Mouse (Mus musculus) urinary bladder, postnatal 14 days (tissue): ENCODE data around the gene Fbxl3.

Source experiments
- DNase-seq: peaks from one replicate; pipeline ENCODE4 v3.0.0; 2021; ENCODE audit warnings: low spot score

Fbxl3 gene

DNA sequence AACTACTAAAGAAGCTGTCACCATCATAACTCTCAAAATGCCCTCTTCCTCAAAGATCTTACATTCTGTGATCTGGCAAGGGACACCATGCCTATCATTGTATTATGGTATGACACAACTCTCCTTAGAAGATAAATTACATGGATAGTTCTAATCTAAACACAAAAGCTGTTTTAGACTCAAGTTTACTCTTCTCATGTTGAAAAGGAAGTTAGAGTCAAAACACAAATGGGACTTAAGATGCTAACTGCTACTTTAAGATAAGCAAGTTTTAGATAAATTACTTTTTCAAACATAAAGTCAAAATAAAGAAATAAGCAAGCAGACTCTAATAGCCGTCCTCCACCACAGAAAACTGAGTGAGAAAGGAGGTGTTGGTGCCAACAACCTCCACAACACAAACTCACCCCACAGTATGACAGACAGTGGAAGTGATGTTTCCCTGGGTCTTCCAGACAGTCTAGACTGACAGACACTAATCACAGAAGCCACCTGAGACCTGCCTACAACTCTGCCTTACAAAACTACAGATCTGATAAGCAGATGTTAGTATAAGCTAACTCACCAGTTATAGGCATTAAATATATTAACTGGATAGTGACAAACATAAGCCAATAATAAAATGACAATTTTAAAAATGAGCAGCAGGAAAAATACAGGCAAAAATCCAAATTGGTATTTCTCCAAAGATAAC, 13.4 kb downstream of the Fbxl3 start:
- DNase-seq = no peak

- no peak for DNase-seq
These were observed 20.0 kb downstream of the Fbxl3 start for GRCm38 (mm10) chr14:103079209-103079977.

DNA sequence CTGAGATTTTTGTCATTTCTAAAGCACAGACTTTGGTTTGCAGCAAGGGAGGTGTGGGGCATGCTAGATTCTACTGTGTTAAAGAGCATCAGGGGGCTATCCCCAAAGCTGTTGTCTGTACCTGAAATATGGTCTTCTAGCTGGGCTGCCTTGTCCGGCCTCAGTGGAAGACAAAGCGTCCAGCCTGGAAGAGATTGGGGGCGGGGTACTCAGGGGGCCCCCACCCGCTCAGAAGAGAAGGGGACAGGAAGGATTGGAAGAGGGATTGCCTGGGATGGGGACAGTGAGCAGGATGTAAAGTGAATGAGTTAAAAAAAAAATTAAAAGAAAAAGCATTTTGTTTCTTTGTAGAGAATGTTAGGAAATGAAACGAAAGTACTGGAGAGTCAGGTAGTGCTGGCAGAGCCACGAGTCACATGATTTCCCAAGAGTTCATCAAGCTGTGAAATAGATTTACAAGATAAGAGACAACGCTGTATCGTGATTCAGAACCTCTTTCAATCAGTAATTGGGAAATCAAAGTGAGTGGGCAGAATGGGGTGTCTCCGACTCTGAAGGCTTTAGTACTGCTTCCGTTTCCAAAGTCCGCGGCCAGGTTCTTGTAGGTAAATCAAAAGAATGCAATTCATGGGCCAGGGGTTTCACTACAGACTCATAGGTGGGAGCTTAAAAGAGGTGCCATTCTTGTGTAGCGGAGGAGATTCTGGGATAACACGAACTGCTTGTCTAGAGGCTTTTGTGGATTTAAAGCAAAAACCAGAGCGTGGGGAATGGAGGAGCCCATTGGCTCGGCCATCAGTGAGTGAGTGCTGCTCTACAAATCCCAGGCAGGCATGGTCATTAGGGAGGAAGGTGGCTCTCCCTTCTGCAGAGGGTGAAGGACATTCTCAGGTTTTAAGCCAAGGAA, 21.1 kb downstream of the Fbxl3 start:
- DNase-seq = no peak

DNA sequence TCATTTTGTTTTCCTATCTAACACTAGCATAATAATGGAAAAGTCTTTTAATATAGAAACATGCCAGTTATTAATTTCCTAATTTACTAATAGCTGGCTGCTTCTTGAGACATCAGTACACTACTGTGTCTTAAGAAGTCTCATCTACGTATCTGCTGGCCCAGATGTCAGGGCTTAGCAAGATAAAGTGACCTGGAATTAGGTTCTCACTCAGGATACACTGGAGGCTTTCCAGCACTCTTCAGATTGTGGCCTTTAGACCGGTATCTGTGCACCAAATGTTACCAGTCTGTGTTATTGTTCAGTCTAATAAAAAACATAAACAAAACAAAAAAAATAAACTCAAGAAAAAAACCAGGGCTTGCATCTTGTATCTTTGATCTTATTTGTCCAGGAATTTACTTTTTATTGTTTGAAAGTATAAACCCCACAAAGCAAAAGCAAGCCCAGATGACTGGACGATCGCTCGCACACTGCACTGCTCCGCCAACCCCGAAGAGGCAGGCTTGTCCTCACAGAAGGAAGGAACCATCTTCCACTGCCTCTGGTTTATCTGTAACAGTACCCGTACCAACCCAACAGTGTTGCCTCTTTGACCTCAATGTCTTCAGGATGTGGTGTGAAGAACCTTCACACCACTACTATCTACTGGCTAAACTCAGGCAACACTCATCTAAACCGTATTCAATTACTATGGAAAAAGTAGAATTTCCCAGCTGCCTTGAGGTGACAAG, 21.9 kb downstream of the Fbxl3 start:
- no peak for DNase-seq

DNA sequence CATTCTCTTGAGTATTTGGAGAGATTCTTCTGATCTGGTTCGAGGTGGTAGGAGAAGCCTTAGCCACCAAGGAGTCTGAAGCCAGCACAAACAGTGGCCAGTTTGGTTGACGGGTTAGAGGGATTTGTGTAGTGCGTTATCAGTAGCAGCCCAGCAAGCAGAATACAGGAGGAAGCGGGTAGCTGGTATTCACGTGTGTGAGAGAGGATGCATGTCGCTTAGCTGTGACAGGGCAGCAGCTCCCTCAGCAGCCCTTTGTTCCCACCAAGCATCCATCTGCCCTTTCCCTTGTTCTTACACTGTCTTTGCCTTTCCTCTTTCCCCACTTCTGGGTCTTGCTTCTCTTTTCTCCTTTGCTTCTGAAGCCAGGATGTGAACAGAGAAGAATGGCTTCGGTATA, 24.2 kb downstream of the Fbxl3 start:
- no peak for DNase-seq

DNA sequence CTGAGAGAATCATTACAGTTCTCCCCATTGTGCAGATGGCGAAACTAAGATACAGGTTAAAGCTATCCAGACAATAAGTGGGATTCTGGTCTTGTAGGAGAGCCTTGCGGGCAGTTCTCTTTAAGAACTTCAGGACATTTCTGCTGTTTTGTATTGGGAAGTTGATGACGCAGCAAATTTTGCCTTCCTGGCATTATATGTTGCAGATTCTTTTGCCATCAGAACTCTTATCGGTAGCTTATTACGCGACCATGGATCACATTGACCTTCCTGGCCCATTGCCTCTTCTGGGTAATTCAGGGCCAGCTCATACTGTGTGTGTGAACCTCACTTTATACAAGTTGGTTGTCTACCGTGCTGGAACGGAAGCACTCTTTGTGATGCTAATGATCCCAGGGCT, 25.5 kb downstream of the Fbxl3 start:
- DNase-seq = no peak

DNA sequence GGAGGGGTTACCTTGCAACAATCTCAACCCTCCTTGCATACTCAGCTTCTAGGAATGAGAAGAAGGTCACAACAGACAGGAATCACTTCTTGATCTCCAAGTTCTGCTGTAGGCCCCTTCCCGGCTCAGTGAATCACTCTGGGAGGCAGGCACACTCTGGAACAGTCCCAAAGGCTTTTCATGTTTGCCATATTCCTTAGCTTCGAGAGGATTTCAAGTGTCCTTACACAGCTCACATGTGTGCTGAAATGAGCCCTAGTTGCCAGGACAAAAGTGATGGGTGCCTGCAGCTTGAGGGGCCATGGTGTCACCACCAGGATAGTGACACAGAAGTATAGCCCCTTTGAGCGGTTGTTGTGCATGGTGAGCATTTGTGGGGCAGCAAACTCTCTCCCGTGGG, 26.6 kb downstream of the Fbxl3 start:
- DNase-seq = no peak

DNA sequence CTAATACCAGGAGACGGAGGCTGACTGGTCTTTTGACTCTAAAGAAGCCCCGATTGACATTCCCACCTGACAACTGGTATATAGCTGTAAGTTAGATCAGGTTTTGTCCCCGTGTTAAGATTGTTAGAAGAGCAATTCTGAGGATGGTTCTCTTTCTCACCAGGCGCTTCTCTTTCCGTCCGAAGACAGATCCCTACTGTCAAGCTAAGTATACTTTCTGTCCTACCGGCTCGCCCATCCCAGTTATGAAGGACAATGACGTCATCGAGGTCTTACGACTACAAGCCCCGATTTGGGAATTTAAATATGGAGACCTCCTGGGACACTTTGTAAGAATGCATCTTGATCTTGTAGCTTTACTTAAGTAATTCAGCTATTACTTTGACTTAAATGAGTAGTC, 27.9 kb downstream of the Fbxl3 start:
- DNase-seq = no peak

GRCm38 (mm10) chr14:103070790-103071189, 28.6 kb downstream of the Fbxl3 start:
- no peak for DNase-seq

GRCm38 (mm10) chr14:103069864-103070611, 29.3 kb downstream of the Fbxl3 start, which contains the start of gene Cln5:
Cln5 (plus strand) TSS chr14:103070216.
- DNase-seq = peak; percentile 95

DNA sequence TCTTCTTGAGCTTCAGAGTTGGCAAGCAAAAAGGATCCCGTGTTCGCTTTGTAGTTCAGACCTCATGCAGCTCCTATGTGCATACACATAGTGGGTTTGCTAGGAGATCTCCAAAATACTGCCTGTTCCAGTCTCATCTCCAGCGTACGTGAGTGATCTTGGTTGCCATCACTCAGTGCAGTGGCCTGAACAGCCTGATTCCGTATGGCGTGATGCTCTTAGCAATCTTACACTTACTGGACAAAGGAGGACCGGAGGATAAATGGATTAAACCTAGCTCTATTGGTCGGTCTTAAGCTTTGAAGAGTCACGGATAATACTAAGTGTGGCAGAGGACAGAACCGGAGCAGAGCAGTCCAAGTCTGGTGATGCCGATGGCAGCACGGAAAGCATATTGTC, 29.9 kb downstream of the Fbxl3 start:
- no peak for DNase-seq

DNA sequence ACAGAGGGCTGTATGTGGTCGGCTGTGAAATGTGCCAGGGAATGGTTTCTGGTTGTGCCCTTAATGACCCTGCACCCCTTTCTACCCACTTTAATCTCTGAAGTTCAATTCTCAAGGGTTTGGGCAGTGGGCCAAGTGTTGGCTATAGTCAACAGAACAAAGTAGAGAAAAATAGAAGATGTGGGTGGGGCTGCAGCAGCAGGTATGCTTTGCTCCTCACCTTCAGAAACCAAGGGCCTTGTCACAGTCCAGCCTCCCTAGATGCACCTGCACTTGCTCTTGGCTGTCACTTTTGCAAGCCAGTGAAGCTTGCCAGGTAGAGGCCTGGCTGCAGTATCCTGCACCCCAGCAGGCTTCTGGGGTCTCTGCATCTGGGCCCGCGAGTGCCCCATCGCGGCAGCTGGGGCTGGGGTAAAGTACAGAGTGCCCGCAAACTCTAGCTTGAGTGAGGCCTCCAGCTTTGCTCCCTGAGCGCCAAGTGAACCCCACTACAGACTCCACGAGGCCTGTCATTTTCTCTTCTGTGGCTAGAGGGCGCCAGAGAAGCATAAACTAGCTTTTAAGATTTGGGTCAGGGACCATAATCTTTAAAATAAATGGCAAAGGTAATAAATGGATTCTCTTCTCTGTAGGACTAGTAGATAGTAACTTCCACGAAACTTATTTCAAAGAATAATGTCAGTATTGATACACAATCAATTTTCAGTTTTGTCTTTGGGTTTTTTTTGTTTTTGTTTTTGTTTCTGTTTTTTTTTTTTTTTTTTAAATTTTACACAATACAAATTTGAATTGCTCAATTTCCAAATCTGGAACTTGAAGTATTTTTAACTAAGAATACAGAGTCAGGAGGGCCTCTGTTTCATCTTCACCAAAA, 33.8 kb downstream of the Fbxl3 start:
- peak; percentile 78 for DNase-seq

DNA sequence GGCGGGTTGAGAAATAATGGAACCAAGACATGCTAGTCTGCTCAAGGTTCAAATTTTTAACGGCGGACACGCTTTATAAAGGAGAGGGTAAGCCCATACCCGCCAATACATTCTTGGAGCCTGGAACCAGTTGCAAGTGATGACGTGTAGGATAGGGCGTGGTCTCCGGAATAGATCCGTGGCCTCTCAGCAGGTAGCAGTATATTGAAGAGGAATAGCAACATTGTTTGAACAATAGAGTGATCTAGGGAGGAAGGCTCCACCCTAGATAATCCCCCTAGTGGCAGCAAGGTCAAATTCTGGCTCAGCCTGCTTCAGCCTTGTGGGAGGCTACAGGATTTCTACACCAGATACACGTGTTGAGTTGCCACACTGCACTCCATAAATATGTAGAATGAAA, 39.9 kb downstream of the Fbxl3 start:
- no peak for DNase-seq

DNA sequence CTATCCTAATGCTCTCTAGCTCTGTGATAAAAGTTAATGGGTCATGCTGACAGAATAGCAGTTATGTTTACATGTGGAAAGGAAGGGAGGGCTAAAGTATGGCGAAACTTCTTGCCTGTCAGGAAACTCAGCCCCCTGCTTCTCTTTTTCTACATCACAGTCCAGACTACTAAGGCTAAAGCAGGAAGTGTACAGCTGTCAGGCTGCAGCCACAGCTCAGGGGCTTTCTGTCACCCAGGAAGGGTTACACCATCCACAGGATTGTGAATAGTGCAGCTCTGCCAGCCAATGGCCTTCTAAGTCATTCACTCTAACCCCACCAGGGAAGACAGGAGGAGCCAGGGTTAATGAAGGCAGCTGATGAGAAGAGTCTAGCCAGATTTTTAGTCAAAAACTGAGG, 40.4 kb downstream of the Fbxl3 start:
- no peak for DNase-seq

DNA sequence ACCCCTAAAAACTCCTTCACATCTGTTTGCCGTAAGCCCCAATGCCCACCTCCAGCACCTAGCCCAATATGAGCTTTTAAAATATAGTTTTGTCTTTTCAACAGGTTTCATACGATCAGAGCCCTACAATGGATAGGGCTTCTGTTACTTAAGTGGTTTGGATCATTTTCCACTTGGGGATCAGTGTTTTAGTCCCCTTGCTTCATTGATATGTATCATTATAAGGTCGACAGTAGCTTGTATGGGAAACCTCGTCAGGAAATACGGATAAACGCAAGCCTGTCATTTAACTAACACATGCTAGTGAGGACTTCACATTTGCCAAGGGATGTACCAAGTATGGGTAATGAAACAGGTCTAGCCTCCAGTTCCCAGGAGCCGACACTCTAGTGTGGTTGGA, 42.8 kb downstream of the Fbxl3 start:
- no peak for DNase-seq

- no peak for DNase-seq
These were observed 44.6 kb downstream of the Fbxl3 start for GRCm38 (mm10) chr14:103054731-103055130.

GRCm38 (mm10) chr14:103051159-103051769, 48.1 kb downstream of the Fbxl3 start:
- peak; percentile 85 for DNase-seq

- DNase-seq = no peak
These were observed 50.9 kb downstream of the Fbxl3 start for GRCm38 (mm10) chr14:103048292-103049086.

DNA sequence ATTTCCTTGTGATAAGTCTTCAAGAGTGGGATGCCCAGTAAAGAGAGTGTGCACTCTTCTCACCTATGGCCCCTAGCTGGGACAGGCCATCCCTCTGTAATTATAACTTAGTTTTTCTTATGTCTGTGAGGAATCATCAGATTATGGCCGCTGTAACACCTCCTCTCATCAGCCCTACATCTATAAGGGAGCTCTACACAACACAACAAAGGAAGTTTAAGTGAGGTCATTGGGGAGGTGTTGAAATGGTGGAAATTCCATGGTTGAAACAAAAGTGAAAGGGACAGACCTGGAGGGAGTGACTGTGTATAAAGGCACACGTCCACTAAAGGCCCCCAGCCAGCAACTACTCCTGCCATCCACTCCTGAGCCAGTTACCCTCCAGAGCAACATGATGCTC, 52.7 kb downstream of the Fbxl3 start, which contains the start of gene Acod1:
Gene Acod1, plus strand, starts transcription at position 301 of the 400 bp plus-strand sequence.
- DNase-seq = no peak
